Mouse (Mus musculus) effector memory CD4-positive, alpha-beta T cell, adult 7 months (primary cell): ENCODE results near the gene Trmt11. TPM values are rescaled to one million over a fixed set of nuclear protein-coding genes. Genes with fewer than 3 reads are reported as not detected.

ENCODE experiments used
- polyA plus RNA-seq: library from polyadenylated mRNA; unstranded; fragments of 100-300 nt; shearing (Covaris generic); gene quantifications from one replicate; pipeline ENCODE4 v1.2.1, GENCODE M21; 2017

Trmt11 gene
- 25.7 TPM for polyA plus RNA-seq

DNA sequence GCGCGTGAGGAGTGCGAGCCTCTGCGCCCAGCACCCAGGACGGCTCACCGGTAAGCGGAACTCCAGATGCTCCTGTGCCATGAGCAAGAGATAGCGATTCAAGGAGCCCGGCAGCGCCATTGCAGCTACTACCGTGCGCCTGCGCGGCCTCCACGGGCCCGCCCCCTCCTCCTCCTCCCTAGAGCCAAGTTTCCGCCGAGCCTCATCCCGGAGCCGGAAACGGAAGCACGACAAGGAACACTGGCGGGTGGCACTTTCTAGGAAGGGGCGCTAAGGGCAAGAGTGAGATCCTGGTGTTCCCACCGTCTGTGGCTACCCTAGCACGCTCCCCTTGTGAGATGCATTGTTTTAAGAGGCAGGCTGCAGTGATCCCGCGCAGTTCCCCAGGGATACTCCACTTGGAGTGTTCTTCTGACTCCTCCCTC, at the start of gene Trmt11:
Trmt11 (minus strand) TSS at position 208 of the 425 bp plus-strand sequence.

DNA sequence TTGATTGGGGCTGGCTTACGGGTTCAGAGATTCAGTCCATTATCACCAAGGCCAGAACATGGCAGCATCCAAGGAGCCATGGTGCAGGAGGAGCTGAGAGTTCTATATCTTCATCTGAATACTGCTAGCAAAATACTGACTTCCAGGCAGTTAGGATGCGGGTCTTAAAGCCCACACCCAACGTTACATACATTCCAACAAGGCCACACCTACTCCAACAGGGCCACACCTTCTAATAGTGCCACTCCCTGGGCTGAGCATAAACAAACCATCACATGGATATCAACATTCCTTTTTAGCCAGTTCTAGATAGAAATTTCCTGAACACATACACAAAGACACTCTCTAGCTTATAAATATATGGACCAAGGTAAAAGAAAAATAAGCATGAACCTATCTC, 29.0 kb upstream of the Trmt11 start, which contains the start of gene Hint3:
Hint3 (minus strand) TSS at position 120 of the 400 bp plus-strand sequence.

Other genes with a start within 250 kb of the Trmt11 start
- gene Hint3, start 28.9 kb upstream of the Trmt11 start, polyA plus RNA-seq = 41.3 TPM
- 8.7 TPM for gene Ncoa7, start 202.6 kb upstream of the Trmt11 start, polyA plus RNA-seq
- 0.26 TPM for gene Hey2, start 242.1 kb upstream of the Trmt11 start, polyA plus RNA-seq